Mouse (Mus musculus) limb, embryonic 14.5 days (tissue): Measurements from ENCODE around the gene Dpp4. TPM values are rescaled to one million over a fixed set of nuclear protein-coding genes. Genes with fewer than 3 reads are reported as not detected.

ENCODE experiments used
- ATAC-seq: fragments of 200-750 bp; cut with Nextera tagmentation; 2 replicates; pipeline ENCODE4 v1.8.0; 2017; ENCODE audit warnings: low read depth, moderate number of reproducible peaks, moderate TSS enrichment; ENCODE audit not compliant: low FRiP score
- DNase-seq: peaks from one replicate; pipeline ENCODE4 v3.0.0-alpha.2; 2015; ENCODE audit warnings: low spot score
- H3K27ac ChIP-seq: fragments of 300-500 bp; sonication (generic); replicated peaks from 2 replicates; pipeline ENCODE4 v1.5.1; 2014; ENCODE audit warnings: low read depth, mild to moderate bottlenecking, low read length, moderate library complexity, mixed read lengths
- H3K27me3 ChIP-seq: fragments of 300-500 bp; sonication (generic); 2 replicates; pipeline ENCODE4 v1.6.1; 2014; ENCODE audit warnings: low read length, mixed read lengths; ENCODE audit not compliant: control insufficient read depth, insufficient read depth
- H3K36me3 ChIP-seq: fragments of 300-500 bp; sonication (generic); 2 replicates; pipeline ENCODE4 v1.6.1; 2014; ENCODE audit warnings: mild to moderate bottlenecking, low read length, moderate library complexity, mixed read lengths; ENCODE audit not compliant: control insufficient read depth, insufficient read depth
- H3K4me1 ChIP-seq: fragments of 300-500 bp; sonication (generic); 2 replicates; pipeline ENCODE4 v1.6.1; 2014; ENCODE audit warnings: antibody characterized with exemption, low read length, mixed read lengths; ENCODE audit not compliant: control insufficient read depth, insufficient read depth
- H3K4me2 ChIP-seq: fragments of 300-500 bp; sonication (generic); replicated peaks from 2 replicates; pipeline ENCODE4 v1.6.1; 2014; ENCODE audit warnings: low read depth, mild to moderate bottlenecking, low read length, moderate library complexity; ENCODE audit not compliant: severe bottlenecking
- H3K4me3 ChIP-seq: fragments of 300-500 bp; sonication (generic); replicated peaks from 2 replicates; pipeline ENCODE4 v1.5.1; 2014; ENCODE audit warnings: low read length
- H3K9ac ChIP-seq: fragments of 300-500 bp; sonication (generic); 2 replicates; pipeline ENCODE4 v1.6.1; 2014; ENCODE audit warnings: mild to moderate bottlenecking, low read depth, low read length, moderate library complexity; ENCODE audit not compliant: severe bottlenecking
- H3K9me3 ChIP-seq: fragments of 300-500 bp; sonication (generic); 2 replicates; pipeline ENCODE4 v1.6.1; 2016; ENCODE audit warnings: low read length; ENCODE audit not compliant: control insufficient read depth
- POLR2A ChIP-seq: fragments of 200-500 bp; IDR thresholded peaks from 2 replicates; pipeline ENCODE4 v1.8.0; 2012; ENCODE audit warnings: inconsistent platforms, mild to moderate bottlenecking, moderate library complexity, borderline replicate concordance; ENCODE audit not compliant: insufficient read depth, insufficient read length; ENCODE audit errors: extremely low read depth
- WGBS: fragments of 180-500 bp; shearing (Covaris S2); extraction: QIAGEN DNeasy Blood & Tissue Kit; methylation state at CpG from one replicate; pipeline ENCODE4 v1.1.7; 2014; 5-methylcytosine and 5-hydroxymethylcytosine counted together
- polyA plus RNA-seq, 2 experiments: library from polyadenylated mRNA; depleted of rRNA in 1 of 2; stranded (reverse) in 1 of 2; unstranded in 1 of 2; fragments of >200 nt; fragmentation: Nextera tagmentation in 1 of 2; extraction: Ambion mirVana in 1 of 2; gene quantifications; 2 replicates each; pipeline versions ENCODE4 v1.2.1 to v1.2.3; 2012 to 2014

The Dpp4 gene
- polyA plus RNA-seq, 2 experiments: 3.8 to 7.0 TPM

DNA sequence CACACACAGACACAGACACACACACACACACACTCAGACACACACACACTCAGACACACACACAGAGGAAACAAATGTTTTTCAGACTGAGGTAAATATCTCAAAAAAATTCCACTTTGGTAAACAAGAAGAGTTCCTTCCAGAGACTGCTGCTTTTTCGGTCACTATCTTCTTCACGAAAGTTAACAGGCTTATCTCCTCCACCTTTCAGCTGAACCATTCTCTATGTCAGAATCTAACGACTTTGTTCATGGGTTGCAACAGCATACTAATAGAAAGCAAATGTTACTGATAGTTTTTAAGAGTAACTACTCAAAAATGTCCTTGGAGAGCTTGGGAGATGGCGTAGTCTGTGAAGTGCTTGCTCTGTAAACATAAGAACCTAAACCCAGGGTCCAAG lies 124.5 kb downstream of the Dpp4 start:
- Histone ChIP-seq H3K4me1 (no peaks in the 10 kb centered on the region), H3K27me3 (no peaks in the 10 kb centered on the region), H3K36me3 (no peaks in the 10 kb centered on the region), H3K9ac (no peak overlapping the region), H3K4me2 (no peak overlapping the region), H3K27ac (no peak overlapping the region), H3K9me3 (no peaks in the 10 kb centered on the region), H3K4me3 (no peak overlapping the region)
- ATAC-seq (no peak), DNase-seq (no peak)
- 68% methylated on average over 4 of the region's 4 CpGs for WGBS
- no peak for TF ChIP-seq POLR2A

DNA sequence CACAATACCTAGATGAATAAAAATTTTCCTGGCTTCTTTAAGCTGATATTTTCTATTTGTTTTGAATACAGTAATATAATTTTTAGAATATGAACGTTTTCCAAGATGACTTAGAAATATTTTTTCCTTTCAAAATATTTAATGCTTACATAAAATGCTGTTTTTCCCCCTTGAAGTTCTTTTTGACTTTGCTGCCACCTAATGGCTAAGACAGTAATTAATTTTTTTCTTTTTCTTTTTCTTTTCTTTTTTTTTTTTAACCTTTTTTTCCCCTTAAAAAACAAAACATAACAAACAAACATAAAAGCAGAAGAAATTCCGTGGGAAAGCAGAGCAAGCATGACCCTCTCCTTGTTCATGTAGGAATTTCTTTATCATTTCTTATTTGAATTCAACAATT lies 126.2 kb downstream of the Dpp4 start:
- no peaks in the 10 kb centered on the region for H3K4me1 ChIP-seq
- 2% methylated on average over 2 of the region's 2 CpGs for WGBS
- no peak for DNase-seq
- no peaks in the 10 kb centered on the region for H3K36me3 ChIP-seq
- no peak for TF ChIP-seq POLR2A
- ATAC-seq: no peak
- no peak overlapping the region for H3K9ac ChIP-seq
- H3K27me3 ChIP-seq: no peaks in the 10 kb centered on the region
- no peaks in the 10 kb centered on the region for H3K9me3 ChIP-seq
- H3K4me3 ChIP-seq: no peak overlapping the region
- H3K27ac ChIP-seq: no peak overlapping the region
- H3K4me2 ChIP-seq: no peak overlapping the region

- Histone ChIP-seq H3K9ac (no peak overlapping the region), H3K4me1 (no peaks in the 10 kb centered on the region), H3K4me2 (no peak overlapping the region), H3K9me3 (no peaks in the 10 kb centered on the region), H3K4me3 (no peak overlapping the region), H3K36me3 (no peaks in the 10 kb centered on the region), H3K27ac (no peak overlapping the region), H3K27me3 (no peaks in the 10 kb centered on the region)
- TF ChIP-seq POLR2A: no peak
- DNase-seq: no peak
- WGBS: 87% methylated on average over 2 of the region's 2 CpGs
- no peak for ATAC-seq
Observed at GRCm38 (mm10) chr2:62285026-62285425, 127.0 kb downstream of the Dpp4 start.

Other genes with a start within 250 kb of the Dpp4 start
- 0.15 TPM in 1 of 2 replicates, not detected in the other for gene Gcg, start 71.4 kb upstream of the Dpp4 start, polyA plus RNA-seq (2012; rRNA removed)
- not detected in 2 replicates for gene Gcg, start 71.4 kb upstream of the Dpp4 start, polyA plus RNA-seq (2014; fragmentation: Nextera tagmentation; extraction: Ambion mirVana)
- 26.8 and 31.9 TPM in 2 replicates for gene Fap, start 161.8 kb upstream of the Dpp4 start, polyA plus RNA-seq (2012; rRNA removed)
- gene Fap, start 161.8 kb upstream of the Dpp4 start, polyA plus RNA-seq (2014; fragmentation: Nextera tagmentation; extraction: Ambion mirVana): 28.0 and 29.9 TPM in 2 replicates
- 0.67 and 0.75 TPM in 2 replicates for gene Ifih1, start 234.0 kb upstream of the Dpp4 start, polyA plus RNA-seq (2012; rRNA removed)
- gene Ifih1, start 234.0 kb upstream of the Dpp4 start, polyA plus RNA-seq (2014; fragmentation: Nextera tagmentation; extraction: Ambion mirVana): 1.8 and 2.7 TPM in 2 replicates